Mouse (Mus musculus) thymus, adult 2 months (tissue): ENCODE results near the gene Commd4. TPM values are rescaled to one million over a fixed set of nuclear protein-coding genes. Genes with fewer than 3 reads are reported as not detected.

Source experiments
- DNase-seq: peaks from one replicate; pipeline ENCODE4 v3.0.0; 2021
- H3K27ac ChIP-seq: fragments of 200-500 bp; 2 replicates; pipeline ENCODE4 v1.5.1; 2012; ENCODE audit warnings: low read length, control low read depth; ENCODE audit not compliant: control insufficient read depth, insufficient read depth
- H3K27me3 ChIP-seq: fragments of 200-500 bp; 2 replicates; pipeline ENCODE4 v1.6.1; 2012; ENCODE audit warnings: mild to moderate bottlenecking, low read length, moderate library complexity, mixed read lengths; ENCODE audit not compliant: control insufficient read depth, insufficient read depth
- H3K36me3 ChIP-seq: fragments of 200-500 bp; 2 replicates; pipeline ENCODE4 v1.6.1; 2012; ENCODE audit warnings: mild to moderate bottlenecking, low read length, moderate library complexity; ENCODE audit not compliant: control insufficient read depth, insufficient read depth
- H3K4me1 ChIP-seq: fragments of 200-500 bp; replicated peaks from 2 replicates; pipeline ENCODE4 v1.6.1; 2012; ENCODE audit warnings: low read length; ENCODE audit not compliant: control insufficient read depth, insufficient read depth
- H3K4me3 ChIP-seq: fragments of 200-500 bp; 2 replicates; pipeline ENCODE4 v1.5.1; 2012; ENCODE audit warnings: mild to moderate bottlenecking, low read length, control low read depth, moderate library complexity; ENCODE audit not compliant: control insufficient read depth, insufficient read depth
- CTCF ChIP-seq: fragments of 200-500 bp; IDR thresholded peaks from 2 replicates; pipeline ENCODE4 v1.5.1; 2012; ENCODE audit warnings: mild to moderate bottlenecking, control low read depth, low read length, moderate library complexity, borderline replicate concordance; ENCODE audit not compliant: control insufficient read depth, poor library complexity, insufficient read depth; ENCODE audit errors: extremely low read depth
- POLR2A ChIP-seq: fragments of 200-500 bp; IDR thresholded peaks from 2 replicates; pipeline ENCODE4 v1.6.1; 2012; ENCODE audit warnings: mild to moderate bottlenecking, low read length, control low read depth, moderate library complexity; ENCODE audit not compliant: control insufficient read depth, poor library complexity, insufficient read depth; ENCODE audit errors: extremely low read depth
- WGBS: fragments of 180-500 bp; shearing (Covaris S2); methylation state at CpG from one replicate; pipeline ENCODE4 v1.1.7; 2018; 5-methylcytosine and 5-hydroxymethylcytosine counted together
- polyA plus RNA-seq: library from polyadenylated mRNA; depleted of rRNA; stranded (reverse); fragments of >200 nt; gene quantifications from 2 replicates; pipeline ENCODE4 v1.2.3, GENCODE M21; 2012

Gene Commd4
- polyA plus RNA-seq, 1 experiment, result 366 TPM

DNA sequence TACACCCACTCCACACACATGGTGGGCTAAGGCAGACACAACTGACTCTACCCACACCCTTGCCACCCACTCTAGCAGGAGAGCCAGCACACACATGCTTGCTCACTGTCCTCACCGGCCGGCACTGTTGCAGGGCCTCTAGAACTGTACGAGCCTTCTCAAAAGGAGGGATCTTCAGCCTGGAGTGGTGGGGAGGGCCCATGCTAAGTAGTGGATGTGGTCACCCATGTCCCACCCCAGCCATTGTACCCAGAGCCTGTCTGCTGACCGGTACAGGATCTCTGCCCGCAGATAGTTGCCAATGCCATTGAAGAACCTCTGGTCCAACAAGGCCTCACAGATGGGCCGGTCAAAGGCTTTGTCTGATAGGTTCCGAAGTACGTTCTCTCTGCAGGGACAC is 13.3 kb downstream of the Commd4 start:
- WGBS, result 98% methylated on average over 8 of the region's 8 CpGs
- H3K4me1 ChIP-seq, result peaks cover 29% of the 10 kb centered on the region
- TF ChIP-seq CTCF, result no peak
- TF ChIP-seq POLR2A, result no peak
- peaks cover 15% of the 10 kb centered on the region for H3K36me3 ChIP-seq
- DNase-seq, result no peak
- no peak overlapping the region for H3K27ac ChIP-seq
- H3K27me3 ChIP-seq, result no peaks in the 10 kb centered on the region
- no peak overlapping the region for H3K4me3 ChIP-seq

DNA sequence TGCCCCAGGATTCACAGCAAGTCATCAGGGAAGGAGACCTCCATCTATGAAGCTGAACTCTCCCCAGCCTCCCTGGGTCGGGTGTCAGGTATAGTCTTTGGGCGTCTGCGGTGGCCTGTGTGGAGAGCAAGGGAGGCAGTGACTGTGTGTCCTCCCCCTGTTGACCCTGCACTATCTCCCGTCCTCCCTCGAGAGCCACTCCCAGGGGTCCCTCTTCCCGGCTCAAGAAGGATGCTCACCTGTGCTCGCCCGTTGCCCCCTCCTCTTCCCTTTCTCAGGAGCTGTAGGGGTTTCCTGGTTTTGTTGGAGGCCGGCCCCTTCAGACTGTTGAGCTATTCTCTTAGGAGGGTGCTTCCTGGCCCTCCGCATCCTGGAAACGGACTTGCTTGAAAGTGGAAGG is 14.9 kb downstream of the Commd4 start:
- 96% methylated on average over 11 of the region's 11 CpGs for WGBS
- Histone ChIP-seq H3K4me1 (peaks cover 18% of the 10 kb centered on the region), H3K27ac (no peak overlapping the region)

DNA sequence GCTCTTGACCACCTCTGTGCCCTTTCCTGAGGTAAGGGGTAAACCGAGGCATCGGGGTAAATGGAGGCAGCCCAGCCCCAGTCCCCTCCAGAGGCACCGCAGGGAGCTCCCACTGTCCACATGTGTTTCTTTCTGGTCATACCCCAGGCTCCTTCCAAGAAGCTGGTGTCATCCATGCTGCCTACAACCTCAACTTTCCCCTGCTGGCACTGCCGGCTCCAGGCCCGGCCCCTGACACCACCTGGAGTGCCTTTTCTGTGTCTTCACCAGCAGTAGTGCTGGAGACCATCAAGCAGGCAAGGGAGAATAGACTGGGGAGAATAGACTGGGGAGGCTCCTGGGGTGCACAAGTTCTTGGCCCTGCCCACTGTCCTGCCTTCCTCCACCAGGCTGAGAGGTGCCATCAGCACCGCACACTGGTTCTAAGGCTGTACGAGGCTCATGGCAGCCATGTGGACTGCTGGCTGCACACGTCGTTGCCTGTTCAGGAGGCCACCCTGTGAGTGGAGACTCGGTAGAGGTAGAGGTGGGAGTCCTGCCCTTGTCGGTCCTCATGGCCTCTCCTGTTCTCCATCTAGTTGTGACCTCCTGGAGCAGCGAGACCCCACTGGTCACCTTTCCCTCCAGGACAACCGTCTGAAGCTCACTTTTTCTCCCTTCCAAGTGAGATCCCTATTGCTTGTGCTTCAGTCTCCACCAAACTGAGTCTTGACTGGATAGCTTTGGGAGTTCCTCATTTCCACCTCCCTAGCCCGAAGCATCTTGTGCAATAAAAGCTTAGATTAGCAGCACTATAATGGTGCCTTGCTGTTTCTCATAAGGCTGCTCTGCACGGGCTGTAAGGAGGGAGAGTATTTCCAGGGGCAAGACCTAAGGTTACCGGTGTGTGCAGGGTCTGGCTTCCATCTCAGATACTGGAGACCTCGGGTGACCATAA is 16.4 kb downstream of the Commd4 start:
- no peak for TF ChIP-seq CTCF
- TF ChIP-seq POLR2A, result no peak
- H3K27ac ChIP-seq, result no peak overlapping the region
- no peak for DNase-seq
- H3K27me3 ChIP-seq, result no peaks in the 10 kb centered on the region
- peaks cover 9% of the 10 kb centered on the region for H3K4me1 ChIP-seq
- H3K4me3 ChIP-seq, result no peak overlapping the region
- H3K36me3 ChIP-seq, result peaks cover 15% of the 10 kb centered on the region
- WGBS, result 94% methylated on average over 17 of the region's 17 CpGs

More for the DNA sequence above, 14.9 kb downstream of the Commd4 start:
- DNase-seq, result no peak
- Histone ChIP-seq H3K36me3 (peaks cover 15% of the 10 kb centered on the region), H3K27me3 (no peaks in the 10 kb centered on the region), H3K4me3 (no peak overlapping the region)
- no peak for TF ChIP-seq CTCF
- no peak for TF ChIP-seq POLR2A

DNA sequence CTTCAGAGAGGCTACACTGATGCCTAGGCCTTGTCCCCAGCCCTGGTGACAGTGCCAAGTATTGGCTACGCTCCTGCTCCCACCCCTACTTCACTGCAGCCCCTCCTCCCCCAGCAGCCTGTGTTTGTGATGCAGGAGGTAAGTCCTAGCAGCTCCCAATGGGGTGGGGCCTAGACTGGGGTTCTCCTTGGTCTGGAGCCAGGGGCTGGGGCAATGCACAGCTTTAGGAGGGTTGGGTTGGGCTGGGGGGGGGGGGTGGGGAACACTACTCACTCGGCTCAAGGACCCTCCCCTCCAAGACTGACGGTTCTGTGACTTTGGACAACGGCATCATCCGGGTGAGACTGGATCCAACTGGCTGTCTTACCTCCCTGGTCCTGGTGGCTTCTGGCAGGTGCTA is 18.6 kb downstream of the Commd4 start:
- H3K36me3 ChIP-seq, result peaks cover 15% of the 10 kb centered on the region
- WGBS, result 93% methylated on average over 5 of the region's 5 CpGs

DNA sequence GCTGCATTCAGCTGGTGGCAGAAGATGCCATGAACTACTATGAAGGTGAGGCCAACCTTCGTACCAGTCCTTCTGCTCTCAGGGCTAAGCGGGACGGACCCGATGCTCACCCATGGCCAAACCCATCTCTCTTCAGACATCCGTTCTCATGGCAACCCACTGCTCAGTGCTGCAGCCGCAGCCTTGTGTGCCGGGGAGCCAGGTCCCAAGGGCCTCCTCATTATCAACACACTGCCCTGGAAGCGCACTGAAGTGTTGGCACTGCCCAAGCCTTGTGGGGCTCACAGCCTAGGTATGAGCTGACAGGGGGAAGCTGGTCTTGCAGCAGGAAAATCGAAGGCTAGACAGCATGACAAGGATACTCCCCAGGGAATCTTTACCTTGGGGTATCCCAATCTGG is 19.0 kb downstream of the Commd4 start:
- Histone ChIP-seq H3K4me3 (no peak overlapping the region), H3K36me3 (peaks cover 12% of the 10 kb centered on the region), H3K27me3 (no peaks in the 10 kb centered on the region), H3K27ac (no peak overlapping the region), H3K4me1 (no peaks in the 10 kb centered on the region)
- TF ChIP-seq POLR2A (no peak), CTCF (no peak)
- no peak for DNase-seq
- over 99% methylated on average over 9 of the region's 9 CpGs for WGBS

More for the DNA sequence above, 18.6 kb downstream of the Commd4 start:
- Histone ChIP-seq H3K27me3 (no peaks in the 10 kb centered on the region), H3K4me3 (no peak overlapping the region), H3K4me1 (no peaks in the 10 kb centered on the region), H3K27ac (no peak overlapping the region)
- no peak for DNase-seq
- no peak for TF ChIP-seq CTCF

DNA sequence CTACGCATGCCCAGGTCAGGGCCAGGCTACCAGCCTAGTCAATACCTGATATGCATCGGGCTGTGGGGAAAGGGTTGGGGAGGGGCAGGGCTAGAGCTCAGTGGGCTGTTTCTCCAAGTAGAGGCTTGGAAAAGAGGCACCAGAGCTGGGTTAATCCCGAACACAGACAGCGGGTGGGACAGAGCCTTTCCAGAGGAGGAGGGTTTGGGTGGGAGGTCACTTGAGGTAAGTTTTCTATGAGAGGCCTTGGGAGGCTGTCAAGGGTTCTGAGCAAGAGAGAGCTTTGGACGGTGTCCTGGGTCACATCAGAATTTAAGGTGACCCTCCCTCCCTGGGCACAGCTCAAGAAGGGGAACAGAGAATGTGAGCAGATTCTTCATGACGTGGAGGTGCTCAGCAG is 19.6 kb downstream of the Commd4 start:
- TF ChIP-seq POLR2A (no peak), CTCF (no peak)
- H3K27me3 ChIP-seq, result no peaks in the 10 kb centered on the region
- H3K36me3 ChIP-seq, result peaks cover 5% of the 10 kb centered on the region; the same call in 1 of the 2 replicates
- no peak for DNase-seq
- no peaks in the 10 kb centered on the region for H3K4me1 ChIP-seq
- no peak overlapping the region for H3K4me3 ChIP-seq
- H3K27ac ChIP-seq, result no peak overlapping the region
- 98% methylated on average over 6 of the region's 6 CpGs for WGBS

DNA sequence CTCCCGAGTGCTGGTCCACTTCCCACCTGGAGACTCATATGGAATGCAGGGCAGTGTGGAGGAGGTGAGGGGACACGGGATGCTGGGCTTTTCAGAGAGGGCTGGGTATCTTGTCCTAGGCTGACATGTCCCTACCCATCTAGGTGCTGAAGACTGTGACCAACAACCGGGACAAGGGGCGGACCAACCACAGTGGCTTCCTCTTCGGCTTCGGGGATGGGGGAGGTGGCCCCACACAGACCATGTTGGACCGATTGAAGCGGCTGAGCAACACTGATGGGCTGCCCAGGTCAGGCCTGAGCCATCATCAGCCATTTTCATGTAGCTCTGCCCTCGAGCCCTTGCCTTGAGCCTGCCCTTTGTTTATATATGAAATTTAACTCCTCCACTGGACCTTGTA is 20.4 kb downstream of the Commd4 start:
- H3K36me3 ChIP-seq, result no peaks in the 10 kb centered on the region; the same call in 1 of the 2 replicates
- no peaks in the 10 kb centered on the region for H3K4me1 ChIP-seq
- TF ChIP-seq POLR2A (no peak), CTCF (no peak)
- H3K27ac ChIP-seq, result no peak overlapping the region
- DNase-seq, result no peak
- no peaks in the 10 kb centered on the region for H3K27me3 ChIP-seq
- WGBS, result 88% methylated on average over 9 of the region's 9 CpGs
- no peak overlapping the region for H3K4me3 ChIP-seq
